Mouse (Mus musculus) brain, embryonic 18.5 days (tissue): ENCODE measurements at regions not wholly inside any gene's neighbourhood (a gene's known extent, or its start where the extent isn't known, plus 50 kb on each side); places are given as distances from the start of the nearest gene placed in this dataset.

ENCODE experiments used
- DNase-seq: peaks from one replicate; pipeline ENCODE4 v3.0.0-alpha.2; 2012; ENCODE audit warnings: low read depth, low spot score

DNA sequence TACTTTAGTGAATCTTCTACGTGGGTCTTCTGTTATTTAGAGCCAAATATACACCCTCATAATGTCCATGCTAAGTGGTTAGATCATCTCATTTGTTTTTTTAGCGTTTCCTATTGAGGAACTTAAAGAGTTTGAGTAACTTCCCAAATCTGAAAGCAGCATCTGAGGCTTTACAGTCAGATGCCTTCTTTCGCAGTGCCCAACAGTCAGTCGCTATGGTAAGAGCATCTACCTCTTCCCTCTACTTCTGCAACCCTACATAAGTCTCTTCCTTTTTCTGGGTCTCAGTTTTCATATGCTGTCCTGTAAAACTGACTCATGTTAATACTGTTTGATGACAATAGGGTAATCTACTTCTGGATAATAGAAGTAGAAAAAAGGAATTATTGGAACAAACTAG, 146.8 kb downstream of the Ktn1 start:
- no peak for DNase-seq

DNA sequence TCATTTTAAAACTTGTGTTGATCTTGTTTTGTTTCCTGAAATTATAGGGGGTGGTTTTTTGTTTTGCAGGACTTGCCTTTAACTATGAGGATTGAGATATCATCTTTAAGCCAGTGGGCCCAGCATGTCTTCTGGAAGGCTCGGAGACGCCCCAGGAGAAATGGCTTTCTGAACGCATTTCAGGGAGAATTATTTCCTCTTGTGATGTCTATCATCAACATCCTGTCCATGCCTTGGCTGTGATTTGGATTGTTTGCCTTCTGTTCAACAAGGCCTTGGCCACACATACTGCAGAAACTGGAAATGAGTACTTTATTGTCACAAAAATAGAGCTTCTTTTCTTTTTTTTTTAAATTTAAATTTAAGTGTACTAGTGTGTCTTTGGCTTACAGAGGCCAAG, 150.0 kb downstream of the Ktn1 start:
- no peak for DNase-seq

DNA sequence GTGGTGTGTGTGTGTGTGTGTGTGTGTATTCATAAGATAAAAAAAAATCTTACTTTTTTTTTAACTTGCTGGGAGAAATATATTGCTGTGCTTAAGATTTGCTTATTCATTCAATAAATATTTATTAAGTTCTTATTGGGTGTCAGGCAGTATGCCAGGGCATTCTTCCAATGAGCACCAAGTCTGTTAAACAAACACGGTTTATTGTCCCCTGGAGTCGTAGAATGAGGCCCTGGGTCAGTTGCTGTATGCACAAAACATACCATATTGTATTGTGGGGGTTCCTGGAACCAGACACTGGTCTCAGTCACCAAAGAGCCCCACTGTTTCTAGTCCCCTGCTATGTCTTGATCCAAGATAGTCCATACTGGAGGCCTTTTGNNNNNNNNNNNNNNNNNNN, 151.3 kb downstream of the Ktn1 start:
- DNase-seq = no peak

DNA sequence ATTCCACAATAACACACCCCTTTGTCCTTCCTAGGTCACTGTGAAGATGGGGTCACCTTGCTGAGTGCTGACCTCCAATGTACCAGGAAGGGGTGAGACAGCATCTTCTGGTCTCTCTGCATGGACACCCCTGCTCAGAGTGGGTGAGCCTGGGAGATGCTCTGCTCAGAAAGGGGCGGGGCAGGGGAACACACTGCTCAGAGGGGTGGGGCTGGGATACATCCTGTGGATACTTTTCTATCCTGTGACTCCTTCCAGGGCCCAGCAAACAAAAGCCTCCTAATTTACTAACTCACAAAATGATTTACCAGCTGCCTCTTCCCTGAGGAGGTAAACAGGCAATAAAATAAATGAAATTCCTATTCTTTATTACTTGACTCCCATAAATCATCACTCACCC, 157.0 kb downstream of the Ktn1 start:
- no peak for DNase-seq

DNA sequence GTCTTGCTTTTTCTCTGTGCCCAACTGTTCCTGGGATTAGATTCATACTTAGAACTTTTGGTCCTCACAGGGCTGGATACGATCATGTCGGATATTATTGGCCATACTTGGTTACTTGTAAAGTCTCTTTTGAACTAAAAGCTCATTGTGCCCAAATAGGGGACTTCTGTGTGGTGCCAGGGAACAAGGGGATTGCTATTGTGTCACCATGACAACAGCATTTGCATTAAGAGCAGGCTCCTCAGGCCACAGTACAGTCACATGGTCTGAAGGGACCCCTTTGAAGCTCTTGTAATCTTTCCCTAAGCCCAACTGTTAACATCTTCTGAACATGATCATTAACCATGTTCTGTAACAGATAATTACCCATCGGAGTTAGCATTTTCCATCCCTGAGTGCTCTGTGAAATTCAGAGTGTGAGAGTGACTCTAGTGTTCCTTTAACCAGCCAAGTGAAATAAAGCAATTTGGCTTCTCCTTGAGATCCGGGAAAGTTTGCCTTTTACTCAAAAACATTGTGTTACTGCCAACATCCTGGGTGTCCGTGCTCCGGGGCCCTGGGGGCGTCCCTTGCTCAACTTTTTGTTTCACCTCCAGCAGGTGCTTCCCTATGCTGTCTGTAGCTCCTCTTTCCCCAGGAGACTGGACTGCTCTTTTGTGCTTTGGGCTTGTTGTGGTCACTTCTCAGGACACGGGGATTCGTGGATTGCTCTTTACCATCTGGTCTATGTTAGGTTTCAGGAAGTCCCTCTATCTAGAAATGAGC, 157.7 kb downstream of the Ktn1 start:
- no peak for DNase-seq

DNA sequence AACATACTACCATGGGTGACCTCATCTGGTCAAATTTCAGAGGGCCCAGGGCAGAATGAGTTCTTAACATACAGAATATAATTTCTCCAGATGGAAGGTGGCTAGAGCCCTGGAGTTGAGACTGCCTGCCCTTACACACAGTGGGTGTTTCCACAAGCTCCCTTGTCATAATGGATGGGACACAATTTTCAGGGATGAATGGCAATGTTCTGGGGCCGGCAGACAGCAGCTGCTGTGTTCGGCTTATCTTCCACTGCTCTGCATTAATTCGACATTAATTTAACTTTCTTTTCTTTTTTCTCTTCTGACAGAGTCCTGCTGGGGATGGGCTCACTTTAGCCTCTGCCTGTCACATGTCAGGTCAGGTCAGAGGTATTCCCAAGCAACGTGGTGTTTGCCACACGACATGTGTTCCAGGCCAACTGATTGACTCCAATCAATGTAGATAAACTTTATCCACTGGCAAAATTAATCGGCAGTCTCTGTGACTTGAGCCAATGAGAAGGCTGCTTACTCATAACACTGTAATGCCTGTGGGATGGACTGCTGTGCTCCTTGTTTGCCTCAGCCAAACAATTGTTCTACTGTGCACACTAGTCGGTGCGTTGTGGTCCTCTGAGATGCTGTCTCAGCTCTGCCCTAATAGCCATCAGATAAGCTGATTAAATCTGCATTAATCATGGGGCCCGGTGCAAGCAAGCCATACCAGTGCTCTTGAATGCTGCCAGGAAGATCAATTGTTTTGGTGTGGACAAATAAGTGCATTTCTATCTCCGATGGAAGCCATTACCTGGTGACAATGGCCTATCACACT, 160.1 kb downstream of the Ktn1 start:
- DNase-seq = no peak

DNA sequence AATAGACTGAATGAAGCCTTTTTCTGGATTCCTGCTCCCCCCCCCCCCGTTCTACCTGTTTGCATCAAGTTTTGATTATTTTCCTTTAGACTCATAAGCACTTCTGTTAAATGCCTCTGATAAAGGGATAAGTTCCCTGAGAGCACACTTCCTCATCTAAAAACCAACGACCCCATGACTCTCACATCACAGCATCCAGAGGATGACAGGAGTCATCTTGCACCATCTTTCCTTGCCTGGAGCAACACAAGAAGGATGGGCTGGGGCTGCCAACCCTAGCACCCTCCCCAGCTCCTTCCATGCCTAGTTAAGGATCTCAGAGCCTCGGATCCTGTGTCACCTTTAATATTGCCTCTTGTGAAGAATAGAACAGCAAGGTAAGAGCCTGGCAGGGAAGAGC, 170.0 kb downstream of the Ktn1 start:
- DNase-seq = no peak

DNA sequence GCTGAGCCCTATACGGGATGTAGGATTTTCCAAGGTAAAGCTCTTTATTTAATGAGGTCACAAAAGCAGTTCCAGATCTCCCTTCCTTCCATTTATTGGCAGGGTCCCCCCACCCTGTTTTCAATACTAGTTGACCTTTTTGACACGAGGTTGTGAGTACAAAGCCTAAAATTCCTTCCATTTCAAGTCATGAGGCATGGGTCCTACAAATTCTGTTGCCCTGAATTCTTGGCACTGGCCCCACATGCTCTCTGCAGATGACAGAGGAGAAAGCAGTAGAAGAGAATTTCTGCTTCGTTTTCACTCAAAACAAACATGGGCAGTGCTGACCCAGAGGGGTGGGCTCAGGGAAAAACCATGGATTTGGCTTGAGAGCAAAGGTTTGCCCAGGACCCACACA, 170.4 kb downstream of the Ktn1 start:
- no peak for DNase-seq

DNA sequence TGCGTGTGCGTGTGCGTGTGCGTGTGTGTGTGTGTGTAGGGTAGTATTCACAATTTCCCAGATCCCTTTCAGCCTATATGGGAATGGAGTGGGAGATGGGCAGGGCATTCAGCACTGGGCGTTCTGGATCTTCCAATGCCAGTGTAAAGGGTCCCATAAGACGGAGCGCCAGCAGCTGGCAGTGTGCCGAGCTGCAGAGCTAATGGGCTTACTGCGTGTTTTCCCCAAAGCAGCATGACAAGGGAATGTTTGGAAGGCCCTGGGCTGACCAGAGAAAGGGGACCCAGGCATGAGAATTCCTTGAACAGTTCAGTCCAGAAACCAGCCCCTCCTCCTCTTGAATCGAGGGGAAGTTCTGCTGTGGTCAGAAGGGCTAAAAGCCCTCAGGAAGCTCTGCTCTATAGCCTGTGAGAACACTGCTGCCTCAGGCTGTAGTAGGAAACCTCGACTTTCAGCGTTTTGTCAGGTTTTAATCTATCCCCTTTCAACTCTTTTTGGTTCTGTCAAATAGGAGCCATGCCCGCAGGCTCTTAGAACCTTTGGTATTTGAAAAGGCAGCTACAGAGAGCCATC, 172.4 kb downstream of the Ktn1 start:
- DNase-seq = no peak

DNA sequence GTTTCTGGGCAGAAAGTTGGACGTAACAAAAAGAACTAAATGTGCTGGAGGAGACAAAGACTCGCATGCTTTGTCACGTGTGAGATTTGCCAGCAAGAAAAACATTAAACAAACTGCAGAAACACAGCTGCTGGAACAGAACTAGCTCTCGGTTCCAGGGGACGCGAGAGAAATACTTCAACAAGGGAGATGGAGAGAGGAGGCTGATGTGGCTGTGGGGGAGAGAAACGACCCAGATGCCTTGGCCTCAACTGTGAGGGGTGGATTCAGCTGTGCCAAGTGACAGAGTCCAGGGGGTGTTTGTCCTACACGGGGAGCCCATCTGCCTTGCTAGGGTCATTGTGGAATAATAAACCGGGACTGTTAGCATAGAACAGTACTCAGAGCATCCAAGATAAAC, 174.9 kb downstream of the Ktn1 start:
- no peak for DNase-seq

DNA sequence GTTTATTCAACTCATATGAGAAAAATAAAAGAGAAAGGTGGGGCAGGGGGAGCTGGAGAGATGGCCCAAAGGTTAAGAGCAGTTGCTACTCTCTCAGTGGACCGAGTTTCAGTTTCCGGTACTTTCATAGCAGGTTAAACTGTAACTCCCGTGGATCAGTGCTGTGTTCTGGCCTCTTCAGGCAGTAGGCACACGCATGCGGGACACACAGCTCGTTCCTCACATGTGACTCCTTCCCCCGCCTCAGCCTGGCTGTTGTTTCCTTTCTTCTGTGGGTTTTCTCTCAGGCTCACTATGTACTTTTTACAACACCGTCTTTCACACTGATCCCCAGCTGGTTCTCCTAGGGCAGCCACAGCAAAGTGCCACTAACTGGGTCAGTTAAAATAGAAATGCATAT, 175.4 kb downstream of the Ktn1 start:
- no peak for DNase-seq

DNA sequence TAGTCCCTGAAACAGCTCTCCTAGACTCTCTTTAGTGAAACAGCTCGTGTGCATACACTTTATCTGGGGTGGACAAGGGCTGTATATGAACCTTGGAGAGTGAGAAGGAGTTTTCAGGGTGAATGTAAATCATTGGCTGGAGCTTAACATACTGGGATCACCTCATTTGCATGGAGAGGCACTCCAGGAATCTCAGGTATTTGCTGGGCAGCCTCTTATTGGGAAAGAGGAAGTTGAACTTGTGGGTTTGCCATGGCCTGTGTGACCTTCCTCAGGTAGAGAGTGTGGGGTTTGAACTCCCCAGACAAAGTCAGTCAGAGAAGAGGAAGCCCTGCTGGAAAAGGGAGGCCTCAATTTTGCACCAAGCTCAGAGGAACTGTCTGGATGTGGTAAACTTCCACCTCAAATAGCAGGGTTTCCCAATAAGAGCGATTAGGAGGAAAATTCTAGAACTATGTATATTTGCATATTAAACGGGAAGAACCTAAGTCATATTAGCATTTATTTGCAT, 177.3 kb downstream of the Ktn1 start:
- DNase-seq = no peak

DNA sequence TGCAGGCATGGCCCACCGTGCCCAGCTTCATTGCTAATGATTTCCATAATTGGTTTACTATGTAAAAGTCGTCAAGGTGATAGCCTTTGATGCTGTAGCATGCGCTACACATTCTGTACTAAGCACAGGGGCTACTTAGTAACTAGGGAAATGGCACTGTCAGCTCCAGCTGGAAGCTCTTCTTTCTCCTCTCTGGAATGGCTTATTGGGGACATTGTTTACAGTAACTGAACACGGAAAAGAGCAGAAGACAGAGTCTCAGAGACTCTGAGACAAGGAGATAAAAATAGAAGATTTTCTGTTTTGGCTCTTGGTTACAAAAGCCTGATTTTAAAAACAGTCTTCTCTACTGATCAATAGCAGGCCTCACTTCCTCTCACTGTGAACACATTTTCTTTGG, 178.3 kb downstream of the Ktn1 start:
- no peak for DNase-seq

DNA sequence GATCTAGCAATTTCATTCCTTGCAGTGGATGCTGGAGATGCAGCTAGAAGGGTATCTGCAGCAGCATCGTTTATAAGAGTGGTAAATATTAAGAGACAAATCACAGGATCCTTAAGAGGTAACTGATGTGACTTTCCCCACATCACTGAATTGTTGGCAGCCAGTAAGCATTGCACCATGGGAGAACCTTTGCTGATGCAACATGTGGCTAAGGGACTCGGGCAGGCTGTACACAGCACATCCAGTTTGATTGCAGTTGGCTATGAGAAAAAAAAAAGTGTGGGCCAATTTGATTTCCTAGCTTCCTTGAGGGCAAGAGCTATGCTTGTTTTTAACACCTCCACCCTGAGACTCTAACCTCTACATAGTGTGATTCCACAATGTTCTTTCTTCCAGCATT, 179.4 kb downstream of the Ktn1 start:
- no peak for DNase-seq

DNA sequence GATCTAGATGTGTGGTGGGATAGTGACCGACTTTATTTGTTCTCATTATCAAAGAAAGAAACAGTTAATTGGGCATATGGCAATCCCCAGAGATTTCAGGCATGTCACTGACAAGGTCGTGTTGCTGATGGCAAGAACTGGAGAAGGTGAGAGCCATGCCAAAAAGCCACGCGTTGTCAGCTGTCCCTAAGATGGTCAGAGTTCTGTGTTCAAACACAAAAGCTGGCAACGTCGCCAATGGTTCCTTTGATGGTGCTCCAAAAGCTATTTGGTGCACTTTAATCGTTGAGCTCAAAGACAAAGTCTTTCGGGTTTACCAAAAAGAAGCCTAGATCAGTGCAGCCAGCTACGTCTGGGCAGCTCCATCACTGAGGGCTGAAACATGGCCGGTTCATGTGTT, 185.4 kb downstream of the Ktn1 start:
- DNase-seq = no peak

DNA sequence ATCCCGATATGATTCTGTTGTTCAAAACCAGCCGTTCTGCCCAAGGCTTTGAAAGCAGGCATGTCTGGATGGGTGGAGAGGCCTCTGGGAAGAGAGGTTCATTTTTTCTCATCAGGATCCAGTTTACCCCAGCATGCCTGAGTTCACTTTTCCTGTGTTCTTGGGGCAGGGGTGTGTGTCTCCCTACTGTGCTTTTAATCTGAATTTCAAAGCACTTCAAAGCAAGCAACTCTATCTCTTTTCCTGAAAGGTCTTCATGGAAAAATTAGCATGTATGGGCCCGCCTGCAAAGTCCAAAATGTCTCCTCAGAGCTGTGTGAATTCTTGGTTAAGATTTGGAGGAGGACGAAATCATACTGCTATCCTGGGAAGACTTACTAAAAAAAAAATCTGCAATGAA, 187.2 kb downstream of the Ktn1 start:
- no peak for DNase-seq

DNA sequence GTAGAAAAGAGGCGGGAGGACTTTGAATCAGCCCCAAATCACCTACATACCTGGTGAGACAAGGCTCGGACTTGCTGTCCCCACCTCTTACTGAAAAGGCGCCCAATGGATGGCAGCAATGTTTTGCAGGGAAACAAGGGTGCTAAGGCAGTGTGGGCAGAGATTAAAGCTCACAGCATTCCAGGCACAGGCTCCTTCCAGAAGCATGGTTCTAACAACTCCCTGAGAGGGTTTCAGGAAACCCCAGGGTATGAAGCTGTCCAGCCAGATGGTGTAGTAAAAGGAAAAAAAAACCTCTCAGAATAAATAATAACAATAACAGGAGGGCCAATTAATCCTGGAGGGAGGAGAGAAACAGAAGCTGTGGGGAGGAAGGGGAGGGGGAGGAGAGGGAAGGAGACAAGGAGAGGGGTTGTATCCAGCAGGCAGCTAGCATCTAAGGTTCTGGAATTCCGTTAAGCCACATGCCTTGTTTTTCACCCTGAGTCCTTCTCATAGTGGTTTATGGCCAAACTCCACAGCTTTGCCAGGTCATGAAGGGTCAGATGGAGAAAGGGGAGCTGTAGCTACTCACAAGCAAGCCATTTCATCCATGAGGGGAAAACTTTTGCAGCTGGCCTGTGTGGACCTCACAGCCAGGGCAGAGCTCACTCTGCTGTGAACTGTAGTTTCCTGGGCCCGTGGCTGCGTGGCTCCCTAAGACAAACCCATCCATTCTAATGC, 191.4 kb downstream of the Ktn1 start:
- DNase-seq = no peak

DNA sequence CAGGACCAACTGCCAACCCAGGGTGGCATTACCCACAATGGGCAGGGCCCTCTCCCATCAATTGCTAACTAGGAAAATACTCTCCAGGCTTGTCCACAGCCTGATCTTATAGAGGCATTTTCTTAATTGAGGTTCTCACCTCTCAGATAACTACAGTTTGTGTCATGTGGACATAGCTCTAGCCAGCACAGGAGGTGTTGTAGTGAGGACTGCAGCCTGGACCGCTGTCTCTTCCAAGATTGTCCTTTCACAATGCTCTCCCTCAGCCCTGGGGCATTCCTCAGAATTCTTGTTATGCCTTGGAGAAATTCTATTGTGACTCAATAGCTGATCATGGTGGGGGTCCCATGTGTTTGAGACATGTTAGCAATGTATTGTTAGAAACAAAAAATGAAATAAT, 196.1 kb downstream of the Ktn1 start:
- DNase-seq = no peak

DNA sequence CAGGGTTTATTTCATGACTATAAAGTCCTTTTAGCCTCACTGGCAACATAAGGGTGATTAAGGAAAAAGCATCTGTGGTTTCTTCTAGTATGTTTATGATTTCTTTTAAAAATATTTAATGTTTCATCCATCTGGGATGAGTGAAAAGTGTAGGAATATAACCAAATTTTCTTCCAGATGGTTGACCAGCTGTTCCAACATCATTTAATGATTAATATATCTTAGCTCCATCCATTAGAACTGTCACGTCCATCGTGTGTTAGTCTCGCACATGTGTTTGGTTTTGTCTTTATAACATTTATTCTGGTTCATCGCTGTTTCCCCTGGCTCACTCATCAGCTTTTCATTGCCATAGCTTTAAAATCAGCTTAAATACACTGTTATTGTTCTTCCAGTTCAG, 200.6 kb downstream of the Ktn1 start:
- DNase-seq = no peak

DNA sequence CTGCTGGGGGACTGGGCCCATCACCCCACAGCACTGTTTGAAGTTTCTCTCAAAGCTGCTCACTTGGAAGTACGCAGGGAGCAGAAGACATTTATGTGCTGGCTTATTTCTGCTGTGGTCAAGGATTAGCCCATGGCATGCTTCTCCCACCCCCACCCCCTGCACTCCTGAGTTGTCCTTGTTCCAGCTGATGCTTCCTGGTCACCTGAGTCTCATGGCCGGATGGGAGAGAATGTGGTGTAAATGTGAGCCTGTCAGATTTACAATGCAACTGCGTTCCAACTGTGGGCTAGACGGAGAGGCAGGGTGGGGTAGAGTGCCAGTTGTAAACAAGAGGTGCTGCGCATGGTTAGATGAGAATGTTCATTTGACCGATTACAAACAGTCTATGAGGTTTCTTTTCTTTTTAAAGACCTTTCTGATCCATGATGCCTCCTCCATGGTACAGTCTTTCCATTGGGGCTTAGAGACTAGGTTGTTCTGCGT, 208.1 kb downstream of the Ktn1 start:
- no peak for DNase-seq

DNA sequence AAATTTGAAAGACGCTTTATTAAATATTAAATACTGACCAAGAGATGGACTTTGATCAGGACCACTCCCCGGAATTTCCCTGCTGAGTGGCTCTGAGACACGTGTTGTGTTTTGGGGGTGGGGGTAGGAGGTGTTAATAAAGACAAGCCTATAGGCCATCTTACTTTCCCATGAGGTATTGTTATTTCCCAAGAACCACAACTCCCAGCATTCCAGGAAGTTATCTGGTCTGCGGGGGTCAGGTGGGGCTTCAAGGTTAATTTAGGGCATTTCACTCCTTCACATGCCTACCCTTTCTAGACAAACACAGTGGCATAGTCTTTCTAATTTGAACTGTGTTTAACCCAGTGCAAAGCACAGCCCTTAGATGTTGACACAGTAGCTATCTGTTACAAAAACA, 209.0 kb downstream of the Ktn1 start:
- no peak for DNase-seq
